Comparison of ENCODE assay signal across 16 mouse cellular contexts in genomic region chr10:83882891-83883185, GRCm38 (mm10).
DNase-seq lines count a peak whose midpoint lies in the region; ATAC-seq and TF ChIP-seq lines count a peak whose summit lies in the region.
"Had no signal": no experiment of that assay in that cellular context is flagged by ENCODE, and none has a peak within 500 bp of the region (broad histone marks: within the 10 kb centered on the region; RNA-seq: fewer than 3 reads in every experiment).

No protein-coding gene starts in this region.

- no peaks in the 10 kb centered on the region for H3K36me3 ChIP-seq in heart, embryonic 14.5 days (ENCODE audit: control insufficient read depth, insufficient read depth, low read length)
- no peaks in the 10 kb centered on the region for H3K36me3 ChIP-seq in lung, embryonic 15.5 days
- H3K36me3 ChIP-seq in embryonic facial prominence, embryonic 15.5 days = no peaks in the 10 kb centered on the region
- no peaks in the 10 kb centered on the region for H3K36me3 ChIP-seq in midbrain, embryonic 13.5 days
- H3K36me3 ChIP-seq: intestine, embryonic 15.5 days had no signal

- TF ChIP-seq POLR2A in lung, adult 2 months (IDR thresholded peaks at IDR 0.05; ENCODE audit: borderline replicate concordance, extremely low read depth, low read depth, low read length) = no peak

- 56% methylated on average over 1 of the region's 1 CpGs for WGBS in heart, embryonic 14.5 days
- WGBS in lung, embryonic 15.5 days = 43% methylated on average over 1 of the region's 1 CpGs
- 58% methylated on average over 1 of the region's 1 CpGs for WGBS in lung, adult 2 months
- 29% methylated on average over 1 of the region's 1 CpGs for WGBS in embryonic facial prominence, embryonic 15.5 days
- WGBS in midbrain, embryonic 13.5 days = 85% methylated on average over 1 of the region's 1 CpGs

- H3K9ac ChIP-seq in heart, embryonic 14.5 days (ENCODE audit: low read length) = no peak overlapping the region
- H3K9ac ChIP-seq in lung, embryonic 15.5 days = no peak overlapping the region
- H3K9ac ChIP-seq in embryonic facial prominence, embryonic 15.5 days = no peak overlapping the region
- H3K9ac ChIP-seq in midbrain, embryonic 13.5 days (replicated peaks) = no peak overlapping the region
- H3K9ac ChIP-seq: forebrain, embryonic 13.5 days; intestine, embryonic 15.5 days had no signal

- H3K27me3 ChIP-seq in heart, embryonic 14.5 days (ENCODE audit: control insufficient read depth, insufficient read depth, low read length) = no peaks in the 10 kb centered on the region
- H3K27me3 ChIP-seq in lung, embryonic 15.5 days = no peaks in the 10 kb centered on the region
- H3K27me3 ChIP-seq in embryonic facial prominence, embryonic 15.5 days = no peaks in the 10 kb centered on the region
- H3K27me3 ChIP-seq in midbrain, embryonic 13.5 days = no peaks in the 10 kb centered on the region
- H3K27me3 ChIP-seq: forebrain, embryonic 13.5 days; intestine, embryonic 15.5 days; Patski had no signal

- no peaks in the 10 kb centered on the region for H3K9me3 ChIP-seq in heart, embryonic 14.5 days (ENCODE audit: control insufficient read depth, low read length)
- H3K9me3 ChIP-seq in lung, embryonic 15.5 days = no peaks in the 10 kb centered on the region
- no peaks in the 10 kb centered on the region for H3K9me3 ChIP-seq in embryonic facial prominence, embryonic 15.5 days (replicated peaks)
- no peaks in the 10 kb centered on the region for H3K9me3 ChIP-seq in midbrain, embryonic 13.5 days
- H3K9me3 ChIP-seq: forebrain, embryonic 13.5 days; intestine, embryonic 15.5 days had no signal

- H3K27ac ChIP-seq in heart, embryonic 14.5 days (replicated peaks in 1 of 2; ENCODE audit: control insufficient read depth in 1 of 2, insufficient read depth in 1 of 2, low read depth in 2 of 2, low read length in 2 of 2) = peak overlapping the region; percentile 14 to 31; a peak in 2 of 4 replicates
- H3K27ac ChIP-seq in lung, embryonic 15.5 days = peak overlapping the region; percentile 53
- peak overlapping the region; percentile 34 for H3K27ac ChIP-seq in embryonic facial prominence, embryonic 15.5 days (replicated peaks)
- no peak overlapping the region for H3K27ac ChIP-seq in midbrain, embryonic 13.5 days
- H3K27ac ChIP-seq: forebrain, embryonic 13.5 days; intestine, embryonic 15.5 days; macrophage had no signal

- no peak overlapping the region for H3K4me3 ChIP-seq in heart, embryonic 14.5 days (ENCODE audit: control insufficient read depth in 1 of 2, insufficient read depth in 1 of 2, low read depth in 1 of 2, low read length in 2 of 2)
- no peak overlapping the region for H3K4me3 ChIP-seq in lung, embryonic 15.5 days
- no peak overlapping the region for H3K4me3 ChIP-seq in lung, adult 2 months (replicated peaks; ENCODE audit: extremely low read depth, low read depth, low read length)
- H3K4me3 ChIP-seq in embryonic facial prominence, embryonic 15.5 days (replicated peaks) = no peak overlapping the region
- H3K4me3 ChIP-seq in midbrain, embryonic 13.5 days (replicated peaks) = no peak overlapping the region
- H3K4me3 ChIP-seq: forebrain, embryonic 13.5 days; intestine, embryonic 15.5 days had no signal

- intact Hi-C loops in heart, postnatal 14 days (cut with DNase I) = no loop called here

- H3K4me1 ChIP-seq in heart, embryonic 14.5 days (ENCODE audit: control insufficient read depth in 2 of 2, insufficient read depth in 2 of 2, low read length in 2 of 2) = peaks cover 16 to 37% of the 10 kb centered on the region in 2 experiments
- peaks cover 9% of the 10 kb centered on the region for H3K4me1 ChIP-seq in lung, embryonic 15.5 days
- no peaks in the 10 kb centered on the region; the same call in 1 of the 2 replicates for H3K4me1 ChIP-seq in lung, adult 2 months (ENCODE audit: control insufficient read depth, insufficient read depth, low read length)
- H3K4me1 ChIP-seq in embryonic facial prominence, embryonic 15.5 days = peaks cover 22% of the 10 kb centered on the region
- H3K4me1 ChIP-seq in midbrain, embryonic 13.5 days (replicated peaks) = no peaks in the 10 kb centered on the region
- H3K4me1 ChIP-seq: forebrain, embryonic 13.5 days had no signal

- no peak for ATAC-seq in heart, embryonic 14.5 days (ENCODE audit: insufficient number of reproducible peaks, insufficient read depth, low FRiP score, low read depth)
- no peak for ATAC-seq in lung, embryonic 15.5 days (ENCODE audit: borderline replicate concordance, extremely low read depth, low FRiP score, low TSS enrichment)
- ATAC-seq in embryonic facial prominence, embryonic 15.5 days (ENCODE audit: insufficient number of reproducible peaks, low FRiP score, low TSS enrichment, low read depth) = no peak
- no peak for ATAC-seq in midbrain, embryonic 13.5 days
- ATAC-seq: forebrain, embryonic 13.5 days; intestine, embryonic 15.5 days; Patski had no signal

- no peak for TF ChIP-seq CTCF in lung, adult 2 months (IDR thresholded peaks at IDR 0.05; ENCODE audit: insufficient read depth, low read length)

- H3K4me2 ChIP-seq in heart, embryonic 14.5 days (ENCODE audit: low read length) = no peak overlapping the region
- no peak overlapping the region for H3K4me2 ChIP-seq in lung, embryonic 15.5 days
- H3K4me2 ChIP-seq in embryonic facial prominence, embryonic 15.5 days (replicated peaks) = no peak overlapping the region
- no peak overlapping the region for H3K4me2 ChIP-seq in midbrain, embryonic 13.5 days (replicated peaks)
- H3K4me2 ChIP-seq: forebrain, embryonic 13.5 days; intestine, embryonic 15.5 days had no signal

- no peak for DNase-seq in heart, postnatal 14 days
- no peak for DNase-seq in lung, adult 2 months
- peak; percentile 37 for DNase-seq in yolk sac, embryonic 10.5 days (ENCODE audit: low spot score)
- DNase-seq: adrenal gland, adult 2 months; cerebellum, adult 9-11 months; liver; right cerebral cortex, postnatal 25 days; thymus, postnatal 4 days had no signal
